Mouse (Mus musculus) Patski (cell line): ENCODE results near the gene Dnah2. TPM values are rescaled to one million over a fixed set of nuclear protein-coding genes. Genes with fewer than 3 reads are reported as not detected.
A peak's percentile ranks its signal among the peaks of the same experiment; 100 is the strongest.

Experiments used
- ATAC-seq: fragments of 100-300 bp; one replicate; pipeline ENCODE4 v1.8.0; 2021
- CTCF ChIA-PET: fragments of 350-600 bp; sonication (Branson Sonifier 250); formaldehyde crosslinking; loops from one replicate; lab custom pipeline; 2022; ENCODE audit warnings: inconsistent platforms; lab: Charles Lee
- POLR2A ChIA-PET: fragments of 350-600 bp; sonication (Branson Sonifier 250); formaldehyde crosslinking; loops from one replicate; lab custom pipeline; 2022; ENCODE audit warnings: antibody characterized with exemption, inconsistent platforms; lab: Charles Lee
- DNase-seq: peaks from one replicate; pipeline ENCODE4 v3.0.0-alpha.2; 2011; ENCODE audit warnings: low read depth, low spot score
- H3K27me3 ChIP-seq: fragments of 371-371 bp; one replicate; pipeline ENCODE4 v1.5.1; 2021
- CTCF ChIP-seq: fragments of 100-300 bp; IDR thresholded peaks from one replicate; pipeline ENCODE4 v1.5.1; 2021
- in situ Hi-C: fragments of 300-500 bp; cut with MboI; formaldehyde crosslinking; loops from 3 replicates; pipeline ENCODE4 v1.11.1; 2018; ENCODE audit warnings: low pct_unique_long_range_greater_than_20kb, mixed read lengths
- polyA plus RNA-seq: library from polyadenylated mRNA; unstranded; gene quantifications from one replicate; pipeline ENCODE4 v1.2.3, GENCODE M21; 2021

Gene Dnah2
- polyA plus RNA-seq, 1 experiment from 2014 or later = 1.4 TPM

DNA sequence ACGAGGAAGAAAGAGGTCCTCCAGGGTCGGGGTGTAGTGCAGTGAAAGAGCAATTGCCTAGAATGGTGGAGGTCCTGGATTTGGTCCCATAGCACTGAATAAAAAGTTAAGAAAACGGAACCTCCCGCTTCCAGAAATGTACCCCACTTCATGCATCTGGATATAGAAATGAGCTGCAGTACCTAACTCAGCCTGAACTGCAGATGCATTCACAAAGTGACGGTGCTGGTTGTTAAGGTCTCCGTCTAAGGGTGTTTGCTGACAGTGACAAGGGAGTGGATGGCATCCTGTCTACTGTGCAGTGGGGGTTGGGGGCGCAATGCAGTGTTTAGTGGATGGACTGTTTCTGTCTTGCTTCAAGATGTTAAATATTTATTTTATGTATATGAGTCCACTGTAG is 162.2 kb downstream of the Dnah2 start:
- POLR2A ChIA-PET = no interaction called here
- in situ Hi-C loops = loop anchor here (5.0 kb wide), 1 partner anchor 119 kb away; no protein-coding TSS in a partner anchor
- H3K27me3 ChIP-seq = no peaks in the 10 kb centered on the region
- CTCF ChIA-PET = interaction anchor here (0.8 to 1.2 kb wide), 2 partner anchors 54 to 114 kb away, joined by 3 read pairs; no protein-coding TSS in a partner anchor
- TF ChIP-seq CTCF = no peak
- ATAC-seq (no peak), DNase-seq (no peak)

- no peak for DNase-seq
- H3K27me3 ChIP-seq = no peaks in the 10 kb centered on the region
- TF ChIP-seq CTCF = no peak
- ATAC-seq = no peak
- in situ Hi-C loops = loop anchor here (5.0 kb wide), 1 partner anchor 118 kb away; no protein-coding TSS in a partner anchor
- ChIA-PET CTCF (interaction anchor here (1.6 kb wide), 1 partner anchor 116 kb away, joined by 6 read pairs; no protein-coding TSS in a partner anchor), POLR2A (no interaction called here)
Measured at GRCm38 (mm10) chr11:69384979-69385378, 163.9 kb downstream of the Dnah2 start.

DNA sequence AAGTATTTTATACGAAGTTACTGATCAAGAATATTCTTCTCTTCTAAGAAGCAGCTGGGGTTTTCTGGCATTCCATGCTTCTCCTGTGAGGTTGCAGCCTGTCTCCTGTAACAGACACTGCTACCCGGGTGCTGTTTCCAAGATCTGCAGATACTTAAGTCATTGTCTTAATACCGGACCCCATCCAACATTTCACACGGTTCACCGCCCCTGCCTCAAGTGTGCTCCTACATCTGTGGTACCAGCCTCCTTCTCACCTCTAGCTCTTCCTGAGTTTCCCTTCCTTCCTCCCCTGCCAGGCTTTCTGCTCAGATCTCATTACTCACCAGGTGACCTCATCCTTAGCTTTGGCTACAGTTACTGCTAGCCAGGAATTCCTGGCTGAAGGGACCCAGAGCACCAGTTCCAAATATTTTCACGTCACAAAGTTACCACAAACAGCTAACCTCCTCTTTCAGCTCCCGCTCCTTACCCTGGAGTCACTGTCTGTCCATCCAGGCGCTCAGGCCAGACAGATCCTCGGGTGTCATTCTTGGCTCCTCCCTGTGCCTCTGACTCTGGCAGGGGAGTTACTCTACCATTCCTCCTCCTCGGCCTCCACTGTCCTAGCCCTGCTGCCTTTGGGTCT is 166.3 kb downstream of the Dnah2 start:
- TF ChIP-seq CTCF = no peak
- in situ Hi-C loops = no loop called here
- peak; percentile 81 for ATAC-seq
- no peaks in the 10 kb centered on the region for H3K27me3 ChIP-seq
- ChIA-PET CTCF (interaction anchor here (1.0 to 1.2 kb wide), 4 partner anchors 10 to 131 kb away, joined by 3 read pairs; no protein-coding TSS in a partner anchor), POLR2A (no interaction called here)
- DNase-seq = peak; percentile 75

- no peak for TF ChIP-seq CTCF
- in situ Hi-C loops = no loop called here
- DNase-seq (no peak), ATAC-seq (no peak)
- ChIA-PET POLR2A (no interaction called here), CTCF (no interaction called here)
- no peaks in the 10 kb centered on the region for H3K27me3 ChIP-seq
Measured at GRCm38 (mm10) chr11:69381356-69381755, 167.6 kb downstream of the Dnah2 start.

DNA sequence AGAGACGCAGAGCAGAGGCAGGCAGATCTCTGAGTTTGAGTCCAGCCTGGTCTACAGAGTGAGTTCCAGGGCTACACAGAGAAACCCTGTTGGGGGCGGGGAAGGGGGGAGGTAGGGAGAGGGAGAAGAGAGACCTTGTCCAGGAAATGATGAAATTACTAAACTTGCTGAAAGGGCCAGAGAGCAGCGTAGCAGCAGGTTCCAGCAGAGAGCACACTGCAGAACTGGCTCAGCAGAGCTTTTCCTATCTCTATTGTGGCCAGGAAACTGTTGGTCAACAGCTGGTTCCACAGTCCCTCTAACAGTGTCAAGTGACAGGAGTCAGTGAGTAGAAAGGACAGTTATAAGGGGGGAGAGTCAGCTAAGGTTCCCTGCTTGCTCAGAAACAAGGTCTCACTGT is 169.3 kb downstream of the Dnah2 start:
- no peak for TF ChIP-seq CTCF
- H3K27me3 ChIP-seq = no peaks in the 10 kb centered on the region
- in situ Hi-C loops = no loop called here
- no peak for DNase-seq
- no peak for ATAC-seq
- CTCF ChIA-PET = interaction anchor here (0.7 to 1.1 kb wide), 2 partner anchors 9 to 10 kb away, joined by 3 read pairs; partner anchors contain the start of gene Chd3
- POLR2A ChIA-PET = interaction anchor here (0.5 to 1.6 kb wide), 4 partner anchors 9 to 102 kb away, joined by 3 to 6 read pairs (median 4); no protein-coding TSS in a partner anchor

DNA sequence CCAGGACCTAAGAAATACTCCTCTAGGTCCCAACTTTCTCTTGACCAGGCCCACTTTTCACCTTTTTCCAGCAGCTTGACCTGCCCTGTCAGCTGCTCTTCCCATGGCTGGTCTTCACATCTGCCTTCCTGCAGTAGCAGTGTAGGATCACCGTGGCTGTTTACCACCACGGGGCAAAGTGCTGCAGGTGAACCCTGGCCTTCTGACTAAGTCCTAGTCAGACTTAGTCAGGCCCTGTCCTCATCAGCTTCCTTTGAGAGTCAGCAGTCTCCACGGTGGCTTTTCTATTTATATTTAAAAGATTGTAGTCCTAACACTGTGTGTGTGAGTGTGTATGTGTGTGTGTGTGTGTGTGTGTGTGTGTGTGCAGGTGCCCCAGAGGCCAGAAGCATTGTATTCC is 171.1 kb downstream of the Dnah2 start:
- POLR2A ChIA-PET = interaction anchor here (0.6 kb wide), 1 partner anchor 54 kb away, joined by 3 read pairs; the partner anchor contains the start of genes Cntrob and Trappc1
- DNase-seq (no peak), ATAC-seq (no peak)
- CTCF ChIA-PET = no interaction called here
- H3K27me3 ChIP-seq = no peaks in the 10 kb centered on the region
- in situ Hi-C loops = no loop called here
- TF ChIP-seq CTCF = no peak

- in situ Hi-C loops = no loop called here
- TF ChIP-seq CTCF = no peak
- ChIA-PET CTCF (interaction anchor here (0.7 to 0.8 kb wide), 2 partner anchors 14 to 102 kb away, joined by 3 read pairs; no protein-coding TSS in a partner anchor), POLR2A (no interaction called here)
- ATAC-seq = no peak
- no peaks in the 10 kb centered on the region for H3K27me3 ChIP-seq
- DNase-seq = no peak
Measured at GRCm38 (mm10) chr11:69375646-69376045, 173.3 kb downstream of the Dnah2 start.

- POLR2A ChIA-PET = no interaction called here
- ATAC-seq (no peak), DNase-seq (no peak)
- no peak for TF ChIP-seq CTCF
- in situ Hi-C loops = no loop called here
- H3K27me3 ChIP-seq = no peaks in the 10 kb centered on the region
- CTCF ChIA-PET = interaction anchor here (1.4 kb wide), 1 partner anchor 9 kb away, joined by 3 read pairs; no protein-coding TSS in a partner anchor
Measured at GRCm38 (mm10) chr11:69373223-69373965, 175.5 kb downstream of the Dnah2 start.

GRCm38 (mm10) chr11:69372780-69373170 is 176.1 kb downstream of the Dnah2 start:
- H3K27me3 ChIP-seq = no peaks in the 10 kb centered on the region
- in situ Hi-C loops = no loop called here
- ChIA-PET POLR2A (no interaction called here), CTCF (interaction anchor here (1.4 kb wide), 1 partner anchor 10 kb away, joined by 3 read pairs; no protein-coding TSS in a partner anchor)
- DNase-seq = no peak
- TF ChIP-seq CTCF = no peak
- no peak for ATAC-seq

DNA sequence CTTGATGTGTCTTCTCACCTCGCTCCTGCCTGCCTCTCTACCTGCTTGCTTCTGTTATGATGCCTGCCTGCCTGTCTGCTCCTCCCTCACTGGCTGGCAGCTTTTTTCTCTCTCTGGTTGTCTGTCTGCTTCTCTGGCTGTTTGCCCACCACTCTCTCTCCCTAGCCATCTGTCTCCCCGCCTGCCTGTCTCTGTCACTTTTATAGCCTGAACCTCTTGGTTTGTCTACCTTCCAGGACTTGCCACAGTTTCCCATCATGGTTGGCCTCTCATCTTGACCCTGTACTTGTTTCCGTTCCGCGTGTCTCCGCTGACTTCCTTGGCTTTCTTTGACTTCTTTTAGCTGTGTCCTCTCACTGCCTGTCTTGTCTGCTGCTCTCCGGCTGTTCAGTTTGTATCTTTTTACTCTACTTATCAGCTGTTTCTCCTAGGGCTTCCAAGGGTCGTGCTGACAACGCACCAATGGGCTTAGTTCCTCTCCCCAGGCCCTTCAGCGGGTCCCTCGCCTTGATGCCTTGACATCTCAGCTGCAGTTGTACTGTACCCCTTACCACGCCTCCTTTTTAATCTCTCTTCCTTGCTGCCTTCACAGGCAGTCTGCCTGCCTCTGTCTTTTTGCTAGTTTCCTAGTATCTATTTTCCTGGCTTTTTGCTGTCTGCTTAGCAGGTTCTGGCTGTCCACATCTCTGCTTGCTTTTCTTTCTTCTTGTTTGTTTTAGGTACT is 176.7 kb downstream of the Dnah2 start:
- TF ChIP-seq CTCF = no peak
- ATAC-seq (no peak), DNase-seq (no peak)
- H3K27me3 ChIP-seq = no peaks in the 10 kb centered on the region
- CTCF ChIA-PET = interaction anchor here (1.4 kb wide), 1 partner anchor 10 kb away, joined by 3 read pairs; no protein-coding TSS in a partner anchor
- in situ Hi-C loops = no loop called here
- POLR2A ChIA-PET = no interaction called here
